Mouse (Mus musculus): Measurements from ENCODE around the gene Olfr156. TPM values are rescaled to one million over a fixed set of nuclear protein-coding genes. Genes with fewer than 3 reads are reported as not detected.
"Not testable (repeated sequence)": the region's sequence is repeated elsewhere in the genome, so short reads cannot be mapped to it uniquely, and the experiment has no call there.

Olfr156 gene
- polyA plus RNA-seq, 1 experiment from 2014 or later: not detected

- Histone ChIP-seq H3K9ac (ENCODE audit: low read depth, low read length) (no peak overlapping the region), H3K4me3 (ENCODE audit: low read length) (no peak overlapping the region), H3K9me3 (ENCODE audit: control insufficient read depth, low read length) (no peaks in the 10 kb centered on the region), H3K27ac (ENCODE audit: low read length) (no peak overlapping the region), H3K4me1 (ENCODE audit: control insufficient read depth, insufficient read depth, low read length) (no peaks in the 10 kb centered on the region), H3K27me3 (replicated peaks; ENCODE audit: control insufficient read depth, insufficient read depth, low read length) (no peaks in the 10 kb centered on the region), H3K36me3 (ENCODE audit: control insufficient read depth, insufficient read depth, low read length) (no peaks in the 10 kb centered on the region), H3K4me2 (ENCODE audit: low read depth, low read length) (no peak overlapping the region)
- no peak for ATAC-seq
- WGBS: 68% methylated on average over 4 of the region's 4 CpGs
Measured at GRCm38 (mm10) chr4:43834749-43835148, 11.1 kb upstream of the Olfr156 start.

- H3K36me3 ChIP-seq (ENCODE audit: control insufficient read depth, insufficient read depth, low read length): no peaks in the 10 kb centered on the region
- no peak overlapping the region for H3K9ac ChIP-seq (ENCODE audit: low read depth, low read length)
- H3K4me1 ChIP-seq (ENCODE audit: control insufficient read depth, insufficient read depth, low read length): no peaks in the 10 kb centered on the region
- no peak for ATAC-seq
- no peaks in the 10 kb centered on the region for H3K9me3 ChIP-seq (ENCODE audit: control insufficient read depth, low read length)
- H3K4me3 ChIP-seq (ENCODE audit: low read length): no peak overlapping the region
- H3K27me3 ChIP-seq (replicated peaks; ENCODE audit: control insufficient read depth, insufficient read depth, low read length): no peaks in the 10 kb centered on the region
- WGBS: 45% methylated on average over 5 of the region's 5 CpGs
- no peak overlapping the region for H3K4me2 ChIP-seq (ENCODE audit: low read depth, low read length)
- no peak overlapping the region for H3K27ac ChIP-seq (ENCODE audit: low read length)
Measured at GRCm38 (mm10) chr4:43833752-43834151, 10.1 kb upstream of the Olfr156 start.

- no peaks in the 10 kb centered on the region for H3K27me3 ChIP-seq (replicated peaks; ENCODE audit: control insufficient read depth, insufficient read depth, low read length)
- no peak overlapping the region for H3K9ac ChIP-seq (ENCODE audit: low read depth, low read length)
- no peaks in the 10 kb centered on the region for H3K4me1 ChIP-seq (ENCODE audit: control insufficient read depth, insufficient read depth, low read length)
- WGBS: 71% methylated on average over 5 of the region's 5 CpGs
- H3K9me3 ChIP-seq (ENCODE audit: control insufficient read depth, low read length): no peaks in the 10 kb centered on the region
- no peak overlapping the region for H3K27ac ChIP-seq (ENCODE audit: low read length)
- no peak overlapping the region for H3K4me3 ChIP-seq (ENCODE audit: low read length)
- H3K36me3 ChIP-seq (ENCODE audit: control insufficient read depth, insufficient read depth, low read length): no peaks in the 10 kb centered on the region
- no peak for ATAC-seq
- no peak overlapping the region for H3K4me2 ChIP-seq (ENCODE audit: low read depth, low read length)
Measured at GRCm38 (mm10) chr4:43832031-43832430, 8.3 kb upstream of the Olfr156 start.

GRCm38 (mm10) chr4:43828806-43829205 lies 5.1 kb upstream of the Olfr156 start:
- Histone ChIP-seq H3K4me3 (ENCODE audit: low read length) (no peak overlapping the region), H3K4me2 (ENCODE audit: low read depth, low read length) (no peak overlapping the region), H3K4me1 (ENCODE audit: control insufficient read depth, insufficient read depth, low read length) (no peaks in the 10 kb centered on the region), H3K36me3 (ENCODE audit: control insufficient read depth, insufficient read depth, low read length) (no peaks in the 10 kb centered on the region), H3K9ac (ENCODE audit: low read depth, low read length) (no peak overlapping the region), H3K27ac (ENCODE audit: low read length) (no peak overlapping the region), H3K27me3 (replicated peaks; ENCODE audit: control insufficient read depth, insufficient read depth, low read length) (no peaks in the 10 kb centered on the region), H3K9me3 (ENCODE audit: control insufficient read depth, low read length) (no peaks in the 10 kb centered on the region)
- WGBS: 83% methylated on average over 4 of the region's 4 CpGs
- no peak for ATAC-seq

- no peak overlapping the region for H3K9ac ChIP-seq (ENCODE audit: low read depth, low read length)
- no peak overlapping the region for H3K4me3 ChIP-seq (ENCODE audit: low read length)
- H3K9me3 ChIP-seq (ENCODE audit: control insufficient read depth, low read length): no peaks in the 10 kb centered on the region
- H3K27ac ChIP-seq (ENCODE audit: low read length): no peak overlapping the region
- no peaks in the 10 kb centered on the region for H3K4me1 ChIP-seq (ENCODE audit: control insufficient read depth, insufficient read depth, low read length)
- ATAC-seq: no peak
- WGBS: 80% methylated on average over 13 of the region's 13 CpGs
- no peaks in the 10 kb centered on the region for H3K36me3 ChIP-seq (ENCODE audit: control insufficient read depth, insufficient read depth, low read length)
- H3K4me2 ChIP-seq (ENCODE audit: low read depth, low read length): no peak overlapping the region
- no peaks in the 10 kb centered on the region for H3K27me3 ChIP-seq (replicated peaks; ENCODE audit: control insufficient read depth, insufficient read depth, low read length)
Measured at GRCm38 (mm10) chr4:43822896-43823550, 672 bp downstream of the Olfr156 start.

DNA sequence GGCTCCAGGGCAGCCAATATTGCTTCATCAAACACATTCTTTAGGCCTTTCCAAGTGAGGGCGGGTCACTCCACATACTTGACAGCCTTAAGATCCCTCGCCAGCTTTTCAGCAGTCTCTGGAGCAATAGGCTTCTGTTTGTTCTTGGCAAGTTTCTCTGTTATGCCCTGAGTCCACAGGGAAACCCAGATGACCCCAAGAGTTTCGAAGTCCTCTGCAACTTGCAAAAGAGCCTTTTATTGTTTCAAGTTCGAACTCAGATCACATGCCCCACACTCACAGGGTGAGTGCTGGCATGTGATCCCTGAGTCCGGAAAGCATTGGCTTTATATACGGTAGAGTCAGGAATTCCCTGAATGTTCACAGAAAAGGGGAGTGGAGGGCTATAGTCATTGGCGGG lies 24.8 kb downstream of the Olfr156 start:
- no peak overlapping the region for H3K4me3 ChIP-seq (ENCODE audit: low read length)
- H3K4me2 ChIP-seq (ENCODE audit: low read depth, low read length): no peak overlapping the region
- no peak for ATAC-seq
- H3K27ac ChIP-seq (ENCODE audit: low read length): no peak overlapping the region
- WGBS: 50% methylated on average over 7 of the region's 7 CpGs
- H3K36me3 ChIP-seq (ENCODE audit: control insufficient read depth, insufficient read depth, low read length): no peaks in the 10 kb centered on the region
- no peaks in the 10 kb centered on the region for H3K9me3 ChIP-seq (ENCODE audit: control insufficient read depth, low read length)
- no peaks in the 10 kb centered on the region for H3K4me1 ChIP-seq (ENCODE audit: control insufficient read depth, insufficient read depth, low read length)
- no peaks in the 10 kb centered on the region for H3K27me3 ChIP-seq (replicated peaks; ENCODE audit: control insufficient read depth, insufficient read depth, low read length)
- no peak overlapping the region for H3K9ac ChIP-seq (ENCODE audit: low read depth, low read length)

DNA sequence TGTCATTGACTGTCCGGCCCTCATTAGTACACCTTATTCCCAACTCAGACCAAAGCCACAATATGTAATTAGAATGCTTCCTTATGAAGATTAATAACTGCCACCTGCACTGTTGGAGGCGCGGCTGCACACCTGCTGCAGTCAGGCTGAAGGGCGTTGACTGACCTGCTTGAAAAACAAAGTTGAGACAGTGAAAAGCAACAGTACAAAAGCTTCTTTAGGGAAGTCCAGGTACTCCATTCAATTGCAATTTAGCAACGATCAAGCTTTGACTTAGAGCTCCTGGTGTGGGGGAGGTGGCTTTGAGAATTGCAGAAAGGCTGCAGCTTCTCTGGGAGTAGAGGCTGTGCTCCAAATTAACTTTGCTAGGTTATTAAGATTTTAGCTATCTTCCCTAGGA lies 27.9 kb downstream of the Olfr156 start:
- not testable (repeated sequence) for H3K4me3 ChIP-seq (ENCODE audit: low read length); H3K9ac ChIP-seq (ENCODE audit: low read depth, low read length); H3K4me1 ChIP-seq (ENCODE audit: control insufficient read depth, insufficient read depth, low read length); H3K27ac ChIP-seq (ENCODE audit: low read length); H3K27me3 ChIP-seq (replicated peaks; ENCODE audit: control insufficient read depth, insufficient read depth, low read length); H3K36me3 ChIP-seq (ENCODE audit: control insufficient read depth, insufficient read depth, low read length); H3K4me2 ChIP-seq (ENCODE audit: low read depth, low read length); ATAC-seq; H3K9me3 ChIP-seq (ENCODE audit: control insufficient read depth, low read length)
- 88% methylated on average over 5 of the region's 5 CpGs for WGBS

- H3K9ac ChIP-seq (ENCODE audit: low read depth, low read length): no peak overlapping the region
- no peak overlapping the region for H3K4me2 ChIP-seq (ENCODE audit: low read depth, low read length)
- WGBS: 76% methylated on average over 6 of the region's 6 CpGs
- no peak for ATAC-seq
- no peak overlapping the region for H3K27ac ChIP-seq (ENCODE audit: low read length)
- no peaks in the 10 kb centered on the region for H3K4me1 ChIP-seq (ENCODE audit: control insufficient read depth, insufficient read depth, low read length)
- H3K27me3 ChIP-seq (replicated peaks; ENCODE audit: control insufficient read depth, insufficient read depth, low read length): no peaks in the 10 kb centered on the region
- no peaks in the 10 kb centered on the region for H3K9me3 ChIP-seq (ENCODE audit: control insufficient read depth, low read length)
- H3K36me3 ChIP-seq (ENCODE audit: control insufficient read depth, insufficient read depth, low read length): no peaks in the 10 kb centered on the region
- no peak overlapping the region for H3K4me3 ChIP-seq (ENCODE audit: low read length)
Measured at GRCm38 (mm10) chr4:43795296-43795695, 28.4 kb downstream of the Olfr156 start.

DNA sequence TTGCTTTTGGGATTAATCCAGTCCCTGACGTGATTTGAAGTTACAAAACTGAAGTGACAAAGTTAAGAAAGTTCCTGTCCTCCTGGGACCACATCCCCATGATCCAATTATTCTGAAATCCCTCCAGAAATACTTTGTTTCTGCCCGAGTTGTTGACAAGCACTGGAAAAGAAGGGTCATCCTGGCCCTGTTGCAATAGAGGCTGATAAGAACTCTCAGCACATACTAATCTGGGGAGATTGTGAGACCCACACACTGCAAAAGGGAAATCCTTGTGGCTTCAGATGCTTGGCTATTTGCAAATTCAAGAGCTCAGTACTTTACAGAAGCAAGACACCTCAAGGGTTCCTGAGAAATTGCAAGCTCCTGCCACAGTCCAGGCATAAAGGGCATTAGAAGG lies 51.4 kb downstream of the Olfr156 start:
- H3K9ac ChIP-seq (ENCODE audit: low read depth, low read length): no peak overlapping the region
- no peak overlapping the region for H3K27ac ChIP-seq (ENCODE audit: low read length)
- no peaks in the 10 kb centered on the region for H3K36me3 ChIP-seq (ENCODE audit: control insufficient read depth, insufficient read depth, low read length)
- 39% methylated on average over 2 of the region's 2 CpGs for whole genome bisulfite sequencing
- H3K9me3 ChIP-seq (ENCODE audit: control insufficient read depth, low read length): no peaks in the 10 kb centered on the region
- no peaks in the 10 kb centered on the region for H3K27me3 ChIP-seq (replicated peaks; ENCODE audit: control insufficient read depth, insufficient read depth, low read length)
- no peak overlapping the region for H3K4me3 ChIP-seq (ENCODE audit: low read length)
- no peak overlapping the region for H3K4me2 ChIP-seq (ENCODE audit: low read depth, low read length)
- H3K4me1 ChIP-seq (ENCODE audit: control insufficient read depth, insufficient read depth, low read length): no peaks in the 10 kb centered on the region
- no peak for ATAC-seq

DNA sequence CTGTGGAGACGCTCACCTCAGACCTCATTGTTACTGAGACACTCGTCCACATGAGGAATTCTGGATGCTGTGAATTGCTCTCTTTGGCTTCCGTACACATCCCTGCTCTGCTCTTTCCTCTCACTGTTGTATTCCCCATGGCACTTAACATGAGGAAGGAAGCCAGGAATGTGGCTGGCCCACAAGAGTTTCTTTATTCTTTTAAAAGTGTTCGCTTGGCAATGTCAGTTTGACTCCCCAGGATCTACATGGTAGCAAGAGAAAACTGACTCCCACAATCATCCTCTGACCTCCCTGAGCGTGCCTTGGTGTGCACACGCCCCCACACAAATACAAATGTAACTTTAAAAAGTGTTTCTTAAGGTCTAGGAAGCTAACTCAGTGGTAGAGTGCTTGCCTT lies 52.1 kb downstream of the Olfr156 start:
- WGBS: 58% methylated on average over 6 of the region's 6 CpGs
- ATAC-seq: no peak

More for the DNA sequence above, 52.1 kb downstream of the Olfr156 start:
- no peaks in the 10 kb centered on the region for H3K9me3 ChIP-seq (ENCODE audit: control insufficient read depth, low read length)
- no peaks in the 10 kb centered on the region for H3K27me3 ChIP-seq (replicated peaks; ENCODE audit: control insufficient read depth, insufficient read depth, low read length)
- no peak overlapping the region for H3K27ac ChIP-seq (ENCODE audit: low read length)
- no peaks in the 10 kb centered on the region for H3K36me3 ChIP-seq (ENCODE audit: control insufficient read depth, insufficient read depth, low read length)
- no peak overlapping the region for H3K4me3 ChIP-seq (ENCODE audit: low read length)
- H3K4me2 ChIP-seq (ENCODE audit: low read depth, low read length): no peak overlapping the region
- no peaks in the 10 kb centered on the region for H3K4me1 ChIP-seq (ENCODE audit: control insufficient read depth, insufficient read depth, low read length)
- no peak overlapping the region for H3K9ac ChIP-seq (ENCODE audit: low read depth, low read length)
